Mouse (Mus musculus) heart, postnatal 14 days (tissue): ENCODE measurements around the gene Syne3. TPM values are rescaled to one million over a fixed set of nuclear protein-coding genes. Genes with fewer than 3 reads are reported as not detected.

Experiments
- DNase-seq, 2 experiments: peaks; one replicate each; pipeline ENCODE4 v3.0.0; 2021 to 2022
- intact Hi-C: fragments of 180-260 bp; cut with DNase I; formaldehyde crosslinking; loops from one replicate; pipeline ENCODE4 v1.15.1; 2025
- total RNA-seq, 2 experiments: library from RNA; stranded (reverse); gene quantifications; 2 replicates each; pipeline ENCODE4 v1.2.3; 2021

The Syne3 gene
- total RNA-seq, 2 experiments from 2014 or later: 5.2 to 6.1 TPM

GRCm38 (mm10) chr12:105003158-105003557 lies 6.5 kb downstream of the Syne3 start:
- DNase-seq: no peak
- intact Hi-C loops: no loop called here

GRCm38 (mm10) chr12:105002340-105003132 lies 7.1 kb downstream of the Syne3 start:
- intact Hi-C loops: no loop called here
- no peak for DNase-seq

GRCm38 (mm10) chr12:105001317-105001716 lies 8.3 kb downstream of the Syne3 start:
- intact Hi-C loops: no loop called here
- no peak for DNase-seq

- no peak for DNase-seq
- intact Hi-C loops: no loop called here
These were observed 8.9 kb downstream of the Syne3 start for GRCm38 (mm10) chr12:105000487-105001283.

GRCm38 (mm10) chr12:104999171-104999570 lies 10.4 kb downstream of the Syne3 start:
- no peak for DNase-seq
- intact Hi-C loops: no loop called here

GRCm38 (mm10) chr12:104998541-104998940 lies 11.1 kb downstream of the Syne3 start:
- no peak for DNase-seq
- intact Hi-C loops: no loop called here

- intact Hi-C loops: no loop called here
- DNase-seq: no peak
These were observed 11.8 kb downstream of the Syne3 start for GRCm38 (mm10) chr12:104997641-104998293.

GRCm38 (mm10) chr12:104997159-104997558 lies 12.4 kb downstream of the Syne3 start:
- intact Hi-C loops: no loop called here
- no peak for DNase-seq

GRCm38 (mm10) chr12:104996012-104996728 lies 13.4 kb downstream of the Syne3 start:
- intact Hi-C loops: no loop called here
- DNase-seq: no peak

GRCm38 (mm10) chr12:104995259-104995876 lies 14.2 kb downstream of the Syne3 start:
- DNase-seq: no peak
- intact Hi-C loops: no loop called here

- intact Hi-C loops: no loop called here
- DNase-seq: peak; percentile 72 to 73
These were observed 16.8 kb downstream of the Syne3 start for GRCm38 (mm10) chr12:104992838-104993237.

GRCm38 (mm10) chr12:104992123-104992741 lies 17.4 kb downstream of the Syne3 start:
- DNase-seq: no peak
- intact Hi-C loops: no loop called here

GRCm38 (mm10) chr12:104990741-104991454 lies 18.7 kb downstream of the Syne3 start:
- intact Hi-C loops: no loop called here
- DNase-seq: no peak

GRCm38 (mm10) chr12:104987936-104988335 lies 21.7 kb downstream of the Syne3 start:
- intact Hi-C loops: no loop called here

GRCm38 (mm10) chr12:104986781-104987180 lies 22.8 kb downstream of the Syne3 start:
- intact Hi-C loops: no loop called here
- DNase-seq: no peak

More at GRCm38 (mm10) chr12:104987936-104988335, 21.7 kb downstream of the Syne3 start:
- no peak for DNase-seq

GRCm38 (mm10) chr12:104986001-104986400 lies 23.6 kb downstream of the Syne3 start:
- DNase-seq: no peak
- intact Hi-C loops: no loop called here

GRCm38 (mm10) chr12:104985088-104985487 lies 24.5 kb downstream of the Syne3 start:
- DNase-seq: no peak
- intact Hi-C loops: no loop called here

GRCm38 (mm10) chr12:104983476-104983875 lies 26.1 kb downstream of the Syne3 start:
- DNase-seq: peak; percentile 21 to 24
- intact Hi-C loops: no loop called here
